Mouse (Mus musculus) Patski (cell line): Measurements from ENCODE around the gene Mpped2. TPM values are rescaled to one million over a fixed set of nuclear protein-coding genes. Genes with fewer than 3 reads are reported as not detected.

Experiments used
- ATAC-seq: fragments of 100-300 bp; one replicate; pipeline ENCODE4 v1.8.0; 2021
- CTCF ChIA-PET: fragments of 350-600 bp; sonication (Branson Sonifier 250); formaldehyde crosslinking; loops from one replicate; lab custom pipeline; 2022; ENCODE audit warnings: inconsistent platforms; lab: Charles Lee
- POLR2A ChIA-PET: fragments of 350-600 bp; sonication (Branson Sonifier 250); formaldehyde crosslinking; loops from one replicate; lab custom pipeline; 2022; ENCODE audit warnings: antibody characterized with exemption, inconsistent platforms; lab: Charles Lee
- DNase-seq: peaks from one replicate; pipeline ENCODE4 v3.0.0-alpha.2; 2011; ENCODE audit warnings: low read depth, low spot score
- H3K27me3 ChIP-seq: fragments of 371-371 bp; one replicate; pipeline ENCODE4 v1.5.1; 2021
- CTCF ChIP-seq: fragments of 100-300 bp; IDR thresholded peaks from one replicate; pipeline ENCODE4 v1.5.1; 2021
- in situ Hi-C: fragments of 300-500 bp; cut with MboI; formaldehyde crosslinking; loops from 3 replicates; pipeline ENCODE4 v1.11.1; 2018; ENCODE audit warnings: low pct_unique_long_range_greater_than_20kb, mixed read lengths
- polyA plus RNA-seq: library from polyadenylated mRNA; unstranded; gene quantifications from one replicate; pipeline ENCODE4 v1.2.3, GENCODE M21; 2021

Mpped2 gene
- polyA plus RNA-seq, 1 experiment from 2014 or later, result 4.6 TPM

DNA sequence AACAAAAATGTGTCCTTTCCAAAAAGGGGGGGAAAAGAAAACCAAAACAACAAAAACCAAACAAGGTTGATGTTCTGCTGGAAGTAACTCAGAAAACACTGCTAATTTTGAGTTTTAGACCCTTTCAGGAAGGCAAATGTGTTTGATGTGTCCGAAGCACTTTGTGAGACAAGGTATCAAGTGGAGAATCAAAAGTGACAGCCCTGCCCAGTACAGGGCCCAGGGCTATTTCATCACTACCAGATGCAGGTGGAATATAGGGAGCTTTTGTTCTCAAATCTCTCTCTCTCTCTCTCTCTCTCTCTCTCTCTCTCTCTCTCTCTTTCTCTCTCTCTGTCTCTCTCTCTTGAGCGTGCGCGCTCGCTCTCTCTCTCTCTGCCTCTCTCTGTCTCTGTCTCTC is 140.1 kb downstream of the Mpped2 start:
- DNase-seq (no peak), ATAC-seq (no peak)
- no peak for TF ChIP-seq CTCF
- CTCF ChIA-PET, result no interaction called here
- POLR2A ChIA-PET, result no interaction called here
- no peaks in the 10 kb centered on the region for H3K27me3 ChIP-seq
- in situ Hi-C loops, result no loop called here

- ATAC-seq, result no peak
- no peak for DNase-seq
- TF ChIP-seq CTCF, result no peak
- no peaks in the 10 kb centered on the region for H3K27me3 ChIP-seq
- in situ Hi-C loops, result no loop called here
- POLR2A ChIA-PET, result no interaction called here
- CTCF ChIA-PET, result no interaction called here
Observed at GRCm38 (mm10) chr2:106835321-106835720, 142.3 kb downstream of the Mpped2 start.

- in situ Hi-C loops, result no loop called here
- TF ChIP-seq CTCF, result no peak
- H3K27me3 ChIP-seq, result no peaks in the 10 kb centered on the region
- CTCF ChIA-PET, result no interaction called here
- ATAC-seq, result no peak
- POLR2A ChIA-PET, result no interaction called here
- DNase-seq, result no peak
Observed at GRCm38 (mm10) chr2:106837241-106837640, 144.2 kb downstream of the Mpped2 start.

- in situ Hi-C loops, result no loop called here
- DNase-seq (no peak), ATAC-seq (no peak)
- POLR2A ChIA-PET, result no interaction called here
- CTCF ChIA-PET, result no interaction called here
- no peak for TF ChIP-seq CTCF
- H3K27me3 ChIP-seq, result no peaks in the 10 kb centered on the region
Observed at GRCm38 (mm10) chr2:106844147-106844546, 151.1 kb downstream of the Mpped2 start.

DNA sequence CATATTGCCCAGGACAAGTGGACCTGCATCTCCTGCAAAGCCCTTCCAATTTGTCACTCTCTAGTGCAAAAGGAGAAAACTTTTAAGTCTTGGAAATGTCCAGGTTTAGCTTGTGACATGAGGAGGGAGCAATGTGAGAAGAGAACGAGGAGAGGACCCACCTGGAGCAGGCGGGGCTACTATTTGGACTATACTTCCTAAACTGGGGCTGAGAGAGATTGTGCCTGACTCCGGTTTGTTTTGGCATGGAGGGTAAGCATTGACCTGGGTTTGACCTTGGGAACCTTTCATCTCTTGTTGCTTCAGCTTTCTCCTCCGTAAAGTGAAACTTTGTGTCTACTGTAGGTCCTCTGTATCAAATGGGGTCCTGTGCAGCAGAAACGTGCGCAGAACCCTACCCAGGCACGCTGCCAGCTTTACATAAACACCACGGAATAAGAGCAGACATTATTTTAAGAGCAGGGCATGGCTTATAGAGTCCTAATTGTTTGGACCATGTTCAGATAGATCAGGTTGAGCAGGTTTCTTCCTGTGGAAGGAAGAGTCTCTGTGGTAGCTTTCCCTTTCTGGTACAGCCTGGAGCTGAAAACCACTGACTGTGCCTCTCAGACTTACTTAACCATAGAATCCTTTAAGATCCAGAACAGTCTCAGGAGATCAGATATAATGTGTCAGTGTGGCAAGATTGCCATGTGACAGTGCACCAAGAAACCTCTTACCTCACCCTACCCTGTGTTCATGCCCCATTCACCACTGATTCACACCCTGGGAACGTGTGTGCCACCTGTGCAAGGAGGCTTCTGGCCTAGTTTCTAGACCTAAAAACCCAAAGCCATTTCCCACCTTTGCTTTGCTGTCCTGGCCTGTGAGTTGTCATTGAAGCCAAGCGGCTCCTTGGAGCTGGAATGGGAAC is 152.0 kb downstream of the Mpped2 start:
- no peak for DNase-seq
- in situ Hi-C loops, result no loop called here
- CTCF ChIA-PET, result no interaction called here

DNA sequence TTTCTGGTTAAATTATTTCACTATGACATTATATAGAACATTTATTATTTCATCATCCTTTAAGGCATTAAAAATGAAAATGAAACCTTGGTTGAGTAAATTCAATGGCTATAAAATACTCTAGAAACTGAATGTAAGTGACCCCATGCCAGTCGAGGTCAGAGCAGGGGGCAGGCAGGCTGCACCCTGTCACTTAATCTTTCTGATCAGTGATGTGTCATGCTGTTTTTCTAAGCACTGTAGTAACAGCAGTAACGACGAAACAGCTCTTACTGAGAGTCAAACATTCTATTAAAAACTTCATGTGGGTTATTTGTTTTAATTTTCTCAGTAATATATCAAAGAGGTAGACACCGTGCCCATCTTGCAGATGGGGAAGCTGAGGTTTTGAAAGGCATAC is 153.4 kb downstream of the Mpped2 start:
- no peaks in the 10 kb centered on the region for H3K27me3 ChIP-seq
- ATAC-seq (no peak), DNase-seq (no peak)
- ChIA-PET POLR2A (no interaction called here), CTCF (no interaction called here)
- in situ Hi-C loops, result no loop called here
- TF ChIP-seq CTCF, result no peak

More for the DNA sequence above, 152.0 kb downstream of the Mpped2 start:
- TF ChIP-seq CTCF, result no peak
- no peaks in the 10 kb centered on the region for H3K27me3 ChIP-seq
- peak; percentile 41 for ATAC-seq
- POLR2A ChIA-PET, result no interaction called here

- ChIA-PET CTCF (no interaction called here), POLR2A (no interaction called here)
- DNase-seq, result no peak
- no peaks in the 10 kb centered on the region for H3K27me3 ChIP-seq
- no peak for TF ChIP-seq CTCF
- in situ Hi-C loops, result no loop called here
- no peak for ATAC-seq
Observed at GRCm38 (mm10) chr2:106849389-106849788, 156.3 kb downstream of the Mpped2 start.

DNA sequence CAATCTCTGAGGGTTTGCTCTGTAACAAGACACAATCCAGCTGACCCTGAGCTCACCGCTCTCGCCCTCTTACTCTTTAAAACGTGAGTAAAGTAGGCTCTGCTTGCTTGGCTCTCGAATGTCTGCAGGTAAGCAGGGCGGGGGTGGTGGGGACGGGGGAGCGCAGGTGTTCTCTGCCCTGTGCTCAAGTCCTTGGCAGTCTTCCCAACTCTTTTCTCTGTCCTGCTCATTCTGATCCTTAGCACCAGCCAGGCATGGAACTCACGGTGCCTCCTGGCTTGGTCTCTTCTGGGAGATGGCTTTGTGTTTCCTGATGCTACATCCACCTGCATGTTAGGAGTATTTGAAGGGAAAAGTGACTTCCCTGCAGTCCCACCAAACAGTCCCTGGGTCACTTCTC is 158.4 kb downstream of the Mpped2 start:
- ChIA-PET CTCF (no interaction called here), POLR2A (no interaction called here)
- TF ChIP-seq CTCF, result no peak
- ATAC-seq, result no peak
- no peaks in the 10 kb centered on the region for H3K27me3 ChIP-seq
- in situ Hi-C loops, result no loop called here
- DNase-seq, result no peak

GRCm38 (mm10) chr2:106854213-106854612 is 161.1 kb downstream of the Mpped2 start:
- H3K27me3 ChIP-seq, result peaks cover 2% of the 10 kb centered on the region
- no peak for TF ChIP-seq CTCF
- DNase-seq, result no peak
- CTCF ChIA-PET, result no interaction called here
- in situ Hi-C loops, result no loop called here
- POLR2A ChIA-PET, result no interaction called here
- no peak for ATAC-seq

GRCm38 (mm10) chr2:106854758-106855157 is 161.7 kb downstream of the Mpped2 start:
- DNase-seq, result no peak
- no peak for ATAC-seq
- TF ChIP-seq CTCF, result no peak
- CTCF ChIA-PET, result no interaction called here
- in situ Hi-C loops, result no loop called here
- peaks cover 2% of the 10 kb centered on the region for H3K27me3 ChIP-seq
- POLR2A ChIA-PET, result no interaction called here

DNA sequence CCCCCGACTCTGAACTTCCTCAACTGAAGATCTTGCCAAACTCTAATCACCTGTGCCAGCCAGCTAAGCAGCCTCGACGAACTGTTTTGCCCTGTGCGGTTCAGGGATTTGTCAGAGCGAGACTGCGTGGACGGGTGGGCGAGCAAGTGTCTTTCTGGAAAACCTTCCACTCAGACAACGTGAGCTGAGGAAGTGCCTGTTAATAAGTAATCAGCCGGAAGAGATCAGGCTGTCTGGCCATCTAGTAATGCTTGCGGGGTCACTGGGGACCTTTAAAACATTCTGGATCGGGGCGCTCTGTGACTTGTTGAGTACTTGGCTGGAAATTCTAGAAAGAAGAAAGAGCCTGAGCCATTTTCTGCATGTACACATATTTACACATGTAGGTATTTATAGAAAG is 162.1 kb downstream of the Mpped2 start:
- H3K27me3 ChIP-seq, result peaks cover 2% of the 10 kb centered on the region
- no peak for DNase-seq
- ChIA-PET POLR2A (no interaction called here), CTCF (no interaction called here)
- no peak for TF ChIP-seq CTCF
- peak; percentile 54 for ATAC-seq
- in situ Hi-C loops, result no loop called here
